ENCODE assay signal across 30 mouse cellular contexts in the genomic region with DNA sequence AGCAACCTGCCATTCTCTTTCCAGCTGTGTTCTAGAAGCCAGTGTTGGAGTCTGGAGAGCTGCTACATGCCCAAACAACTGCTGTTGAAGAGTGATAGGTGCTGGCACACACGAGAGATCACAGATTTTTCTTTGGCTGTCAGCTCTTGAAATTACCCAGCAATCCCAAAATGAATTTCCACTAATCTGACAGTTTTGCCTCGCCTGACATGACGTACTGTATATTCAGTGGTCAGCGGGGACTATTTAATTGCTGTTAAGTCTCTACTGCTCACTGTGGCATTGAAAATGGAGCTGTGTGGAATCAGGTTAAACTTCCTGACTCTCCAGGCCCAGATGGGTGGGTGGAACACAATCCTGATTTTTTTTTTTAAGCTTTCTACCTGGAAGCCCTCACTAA.
DNase-seq lines count a peak whose midpoint lies in the region; ATAC-seq and TF ChIP-seq lines count a peak whose summit lies in the region.
"Had no signal": no experiment of that assay in that cellular context is flagged by ENCODE, and none has a peak within 500 bp of the region (broad histone marks: within the 10 kb centered on the region; RNA-seq: fewer than 3 reads in every experiment).

No protein-coding gene starts in this region.

- no peaks in the 10 kb centered on the region for H3K9me3 ChIP-seq in forebrain, embryonic 14.5 days (replicated peaks; ENCODE audit: control insufficient read depth, low read length)
- H3K9me3 ChIP-seq in forebrain, postnatal 0 days (ENCODE audit: low read length) = no peaks in the 10 kb centered on the region; the same call in 1 of the 2 replicates
- H3K9me3 ChIP-seq in hindbrain, postnatal 0 days (ENCODE audit: low read length) = no peaks in the 10 kb centered on the region
- H3K9me3 ChIP-seq in hindbrain, embryonic 14.5 days (ENCODE audit: control insufficient read depth, low read length) = no peaks in the 10 kb centered on the region
- 0 out of 2 replicates have a peak, but pooled peaks cover 4% of the 10 kb centered on the region for H3K9me3 ChIP-seq in embryonic facial prominence, embryonic 14.5 days (ENCODE audit: control insufficient read depth, low read length)
- H3K9me3 ChIP-seq: embryonic facial prominence, embryonic 13.5 days; forebrain, embryonic 10.5 days; forebrain, embryonic 13.5 days; heart, embryonic 10.5 days; hindbrain, embryonic 15.5 days had no signal

- DNase-seq in forebrain, embryonic 14.5 days (ENCODE audit: low spot score) = peak; percentile 15
- no peak for DNase-seq in forebrain, postnatal 0 days
- peak; percentile 55 for DNase-seq in hindbrain, postnatal 0 days (ENCODE audit: low spot score)
- DNase-seq in hindbrain, embryonic 14.5 days (ENCODE audit: low spot score) = no peak
- peak; percentile 52 for DNase-seq in MN1 (ENCODE audit: low spot score)
- peak; percentile 31 for DNase-seq in embryonic facial prominence, embryonic 14.5 days (ENCODE audit: low spot score)
- DNase-seq in frontal cortex, postnatal 14 days (ENCODE audit: low spot score in 2 of 2) = no peak
- no peak for DNase-seq in testis, postnatal 14 days (ENCODE audit: low spot score)
- DNase-seq: adrenal gland, adult 2 months; adrenal gland, postnatal 25 days; B cell, adult 2 months; cerebellum, adult 18-20 months; cerebellum, adult 9-10 months; cerebellum, postnatal 14 days; gastrocnemius, postnatal 10 days; gastrocnemius, postnatal 36 days; heart, adult 2 months; heart, postnatal 14 days; heart, postnatal 4 days; kidney, adult 18-20 months had no signal

- no peak overlapping the region for H3K27ac ChIP-seq in forebrain, embryonic 14.5 days (ENCODE audit: low read depth, low read length)
- H3K27ac ChIP-seq in forebrain, postnatal 0 days (ENCODE audit: low read depth, low read length) = no peak overlapping the region
- no peak overlapping the region for H3K27ac ChIP-seq in hindbrain, postnatal 0 days
- no peak overlapping the region for H3K27ac ChIP-seq in hindbrain, embryonic 14.5 days
- no peak overlapping the region for H3K27ac ChIP-seq in embryonic facial prominence, embryonic 14.5 days (replicated peaks; ENCODE audit: low read depth, low read length)
- H3K27ac ChIP-seq: embryonic facial prominence, embryonic 13.5 days; forebrain, embryonic 10.5 days; forebrain, embryonic 13.5 days; heart, adult 2 months; heart, embryonic 10.5 days; heart, embryonic 13.5 days; hindbrain, embryonic 15.5 days had no signal

- no peak overlapping the region for H3K9ac ChIP-seq in forebrain, embryonic 14.5 days (ENCODE audit: low read length)
- H3K9ac ChIP-seq in forebrain, postnatal 0 days = no peak overlapping the region
- H3K9ac ChIP-seq in hindbrain, postnatal 0 days (replicated peaks; ENCODE audit: low read length) = no peak overlapping the region
- no peak overlapping the region for H3K9ac ChIP-seq in hindbrain, embryonic 14.5 days
- H3K9ac ChIP-seq in embryonic facial prominence, embryonic 14.5 days (ENCODE audit: low read depth, low read length) = no peak overlapping the region
- H3K9ac ChIP-seq: embryonic facial prominence, embryonic 13.5 days; forebrain, embryonic 13.5 days; heart, embryonic 13.5 days; hindbrain, embryonic 15.5 days had no signal

- no peak for TF ChIP-seq CTCF in forebrain, postnatal 0 days (IDR thresholded peaks at IDR 0.05; ENCODE audit: low read depth)
- no peak for TF ChIP-seq CTCF in hindbrain, postnatal 0 days (IDR thresholded peaks at IDR 0.05; ENCODE audit: low read depth)

- ATAC-seq in forebrain, embryonic 14.5 days = no peak
- ATAC-seq in forebrain, postnatal 0 days = no peak
- ATAC-seq in hindbrain, postnatal 0 days = no peak
- ATAC-seq in hindbrain, embryonic 14.5 days (ENCODE audit: low FRiP score) = no peak
- ATAC-seq in embryonic facial prominence, embryonic 14.5 days (ENCODE audit: low read depth) = no peak
- ATAC-seq: forebrain, embryonic 13.5 days; inflammation-experienced regulatory T-cells, adult 6 months; intestine, embryonic 16.5 days had no signal

- 69% methylated on average over 4 of the region's 4 CpGs for WGBS in forebrain, embryonic 14.5 days
- 60% methylated on average over 4 of the region's 4 CpGs for WGBS in forebrain, postnatal 0 days
- 53% methylated on average over 4 of the region's 4 CpGs for WGBS in hindbrain, postnatal 0 days
- WGBS in hindbrain, embryonic 14.5 days = 57% methylated on average over 4 of the region's 4 CpGs
- 46% methylated on average over 4 of the region's 4 CpGs for WGBS in embryonic facial prominence, embryonic 14.5 days

- no peaks in the 10 kb centered on the region; the same call in 1 of the 2 replicates for H3K4me1 ChIP-seq in forebrain, embryonic 14.5 days (ENCODE audit: control insufficient read depth, insufficient read depth, low read length)
- H3K4me1 ChIP-seq in forebrain, postnatal 0 days (ENCODE audit: insufficient read depth) = no peaks in the 10 kb centered on the region
- no peaks in the 10 kb centered on the region for H3K4me1 ChIP-seq in hindbrain, postnatal 0 days (ENCODE audit: insufficient read depth, low read length)
- H3K4me1 ChIP-seq in hindbrain, embryonic 14.5 days (replicated peaks; ENCODE audit: control insufficient read depth, insufficient read depth, low read length) = 0 out of 2 replicates have a peak, but pooled peaks cover 8% of the 10 kb centered on the region
- peaks cover 7% of the 10 kb centered on the region; the same call in 1 of the 2 replicates for H3K4me1 ChIP-seq in embryonic facial prominence, embryonic 14.5 days (ENCODE audit: control insufficient read depth, insufficient read depth, low read length)
- H3K4me1 ChIP-seq: forebrain, embryonic 13.5 days; heart, embryonic 13.5 days had no signal

- H3K4me3 ChIP-seq in forebrain, embryonic 14.5 days (ENCODE audit: low read depth, low read length) = no peak overlapping the region
- no peak overlapping the region for H3K4me3 ChIP-seq in forebrain, postnatal 0 days (ENCODE audit: low read depth, low read length)
- no peak overlapping the region for H3K4me3 ChIP-seq in hindbrain, postnatal 0 days (ENCODE audit: low read length)
- no peak overlapping the region for H3K4me3 ChIP-seq in hindbrain, embryonic 14.5 days (replicated peaks; ENCODE audit: low read length)
- H3K4me3 ChIP-seq in embryonic facial prominence, embryonic 14.5 days (ENCODE audit: low read depth, low read length) = no peak overlapping the region
- H3K4me3 ChIP-seq: embryonic facial prominence, embryonic 13.5 days; forebrain, embryonic 10.5 days; forebrain, embryonic 13.5 days; heart, adult 2 months; heart, embryonic 10.5 days; heart, embryonic 13.5 days; hindbrain, embryonic 15.5 days had no signal

- H3K4me2 ChIP-seq in forebrain, embryonic 14.5 days (ENCODE audit: low read length) = no peak overlapping the region
- H3K4me2 ChIP-seq in forebrain, postnatal 0 days (ENCODE audit: low read depth) = no peak overlapping the region
- H3K4me2 ChIP-seq in hindbrain, postnatal 0 days (ENCODE audit: low read depth, low read length) = no peak overlapping the region
- H3K4me2 ChIP-seq in hindbrain, embryonic 14.5 days (replicated peaks) = no peak overlapping the region
- H3K4me2 ChIP-seq in embryonic facial prominence, embryonic 14.5 days (ENCODE audit: low read depth, low read length) = no peak overlapping the region
- H3K4me2 ChIP-seq: embryonic facial prominence, embryonic 13.5 days; forebrain, embryonic 13.5 days; heart, embryonic 13.5 days; hindbrain, embryonic 15.5 days had no signal

- no peaks in the 10 kb centered on the region for H3K27me3 ChIP-seq in forebrain, embryonic 14.5 days (replicated peaks; ENCODE audit: control insufficient read depth, insufficient read depth, low read length)
- H3K27me3 ChIP-seq in forebrain, postnatal 0 days (ENCODE audit: insufficient read depth, low read length) = no peaks in the 10 kb centered on the region
- no peaks in the 10 kb centered on the region for H3K27me3 ChIP-seq in hindbrain, postnatal 0 days (ENCODE audit: insufficient read depth, low read length)
- no peaks in the 10 kb centered on the region for H3K27me3 ChIP-seq in hindbrain, embryonic 14.5 days (ENCODE audit: control insufficient read depth, insufficient read depth, low read length)
- H3K27me3 ChIP-seq in embryonic facial prominence, embryonic 14.5 days (replicated peaks; ENCODE audit: control insufficient read depth, insufficient read depth, low read length) = no peaks in the 10 kb centered on the region
- H3K27me3 ChIP-seq: CH12.LX; embryonic facial prominence, embryonic 13.5 days; forebrain, embryonic 13.5 days; heart, embryonic 13.5 days; hindbrain, embryonic 15.5 days had no signal

- H3K36me3 ChIP-seq in forebrain, embryonic 14.5 days (ENCODE audit: control insufficient read depth, insufficient read depth, low read length) = no peaks in the 10 kb centered on the region
- no peaks in the 10 kb centered on the region for H3K36me3 ChIP-seq in forebrain, postnatal 0 days (ENCODE audit: insufficient read depth)
- no peaks in the 10 kb centered on the region for H3K36me3 ChIP-seq in hindbrain, postnatal 0 days (ENCODE audit: insufficient read depth, low read length)
- no peaks in the 10 kb centered on the region for H3K36me3 ChIP-seq in hindbrain, embryonic 14.5 days (replicated peaks; ENCODE audit: control insufficient read depth, insufficient read depth)
- no peaks in the 10 kb centered on the region for H3K36me3 ChIP-seq in embryonic facial prominence, embryonic 14.5 days (ENCODE audit: control insufficient read depth, insufficient read depth, low read length)
- H3K36me3 ChIP-seq: embryonic facial prominence, embryonic 13.5 days; forebrain, embryonic 10.5 days; G1E; heart, embryonic 10.5 days; heart, embryonic 13.5 days; hindbrain, embryonic 15.5 days had no signal

Comparison
In these comparisons a context has a peak if more than half of its experiments do, and no peak if none do; other contexts are left out.
1. DNase-seq: peak in forebrain, embryonic 14.5 days (single experiment), hindbrain, postnatal 0 days (single experiment), MN1 (single experiment) and embryonic facial prominence, embryonic 14.5 days (single experiment); none in forebrain, postnatal 0 days (single experiment), hindbrain, embryonic 14.5 days (single experiment), frontal cortex, postnatal 14 days (0 of 2) and testis, postnatal 14 days (single experiment).